Mouse (Mus musculus): Measurements from ENCODE around the gene Ifna14.

DNA sequence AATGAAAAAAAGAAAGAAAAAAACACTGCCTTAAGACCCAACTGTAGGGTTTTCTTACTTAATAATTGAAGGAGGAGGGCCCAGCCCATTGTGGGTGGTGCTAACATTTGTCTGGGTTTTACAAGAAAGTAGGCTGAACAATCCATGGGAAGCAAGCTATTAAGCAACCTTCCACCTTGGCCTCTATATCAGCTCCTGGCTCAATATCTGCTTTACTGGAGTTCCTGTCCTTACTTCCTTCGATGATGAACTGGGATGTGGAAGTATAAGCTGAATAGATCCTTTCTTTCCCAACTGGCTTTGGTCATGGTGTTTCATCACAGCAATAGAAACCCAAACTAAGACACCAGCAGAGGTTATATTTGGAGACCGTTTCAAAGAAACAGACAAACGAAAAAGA lies 46.2 kb downstream of the Ifna14 start:
- TF ChIP-seq POLR2A (IDR thresholded peaks at IDR 0.05; ENCODE audit: low read depth, low read length) (no peak), CTCF (IDR thresholded peaks at IDR 0.05; ENCODE audit: extremely low read depth, insufficient read length, insufficient replicate concordance, low read depth, low read length) (no peak)

All from small intestine, adult 2 months (tissue).